In genomic region chr9:72530824-72531223, GRCm38 (mm10) we compare ENCODE assay signal across 8 mouse cellular contexts. TPM values are rescaled to one million over a fixed set of nuclear protein-coding genes. Genes with fewer than 3 reads are reported as not detected.
DNase-seq lines count a peak whose midpoint lies in the region; ATAC-seq and TF ChIP-seq lines count a peak whose summit lies in the region.

No protein-coding gene starts in this region.

- H3K4me3 ChIP-seq in layer of hippocampus, adult 2 months: peak overlapping the region; percentile 71
- peak overlapping the region; percentile 97 for H3K4me3 ChIP-seq in gastrocnemius, adult 2 months
- peak overlapping the region; percentile 96; the same call in 1 of the 2 replicates for H3K4me3 ChIP-seq in intestine, embryonic 14.5 days (ENCODE audit: low read depth, low read length)
- H3K4me3 ChIP-seq in liver, embryonic 14.5 days (ENCODE audit: insufficient read depth in 1 of 2, low read depth in 2 of 2, low read length in 2 of 2): peak overlapping the region in 1 of 2 experiments; percentile 85; a peak in 2 of 4 replicates

- intact Hi-C loops in gastrocnemius, adult 2 months (cut with DNase I): loop anchor here (5.0 to 10.0 kb wide), 3 partner anchors 74 to 144 kb away; no protein-coding TSS in a partner anchor

- no peak for TF ChIP-seq EP300 in liver, embryonic 14.5 days (IDR thresholded peaks at IDR 0.05; ENCODE audit: low read depth)

- no peaks in the 10 kb centered on the region for H3K36me3 ChIP-seq in intestine, embryonic 14.5 days (ENCODE audit: control insufficient read depth, insufficient read depth, low read length)
- no peaks in the 10 kb centered on the region for H3K36me3 ChIP-seq in liver, embryonic 14.5 days (replicated peaks; ENCODE audit: control insufficient read depth, insufficient read depth, low read depth)
- H3K36me3 ChIP-seq in splenic B cell, adult 2 months (ENCODE audit: control insufficient read depth, insufficient read depth, low read length, poor library complexity, severe bottlenecking): no peaks in the 10 kb centered on the region

- peak overlapping the region; percentile 87 for H3K27ac ChIP-seq in layer of hippocampus, adult 2 months
- H3K27ac ChIP-seq in gastrocnemius, adult 2 months: peak overlapping the region; percentile 97
- peak overlapping the region; percentile 98 for H3K27ac ChIP-seq in intestine, embryonic 14.5 days (ENCODE audit: low read depth)
- H3K27ac ChIP-seq in liver, embryonic 14.5 days: no peak overlapping the region

- no peaks in the 10 kb centered on the region for H3K9me3 ChIP-seq in intestine, embryonic 14.5 days (ENCODE audit: control insufficient read depth, low read length)
- no peaks in the 10 kb centered on the region for H3K9me3 ChIP-seq in liver, embryonic 14.5 days (ENCODE audit: control insufficient read depth, low read length)

- peak; percentile 37 for ATAC-seq in intestine, embryonic 14.5 days (replicated peaks; ENCODE audit: low FRiP score, low TSS enrichment, low read depth)
- ATAC-seq in liver, embryonic 14.5 days (ENCODE audit: insufficient read depth): no peak

- peak in 1 of 2 experiments; percentile 7 for DNase-seq in layer of hippocampus, adult 2 months (ENCODE audit: low spot score in 2 of 2)
- no peak for DNase-seq in layer of hippocampus, adult 11-12 months (ENCODE audit: low spot score)
- peak; percentile 37 for DNase-seq in NIH3T3 (ENCODE audit: low read depth)
- DNase-seq in gastrocnemius, adult 2 months: peak; percentile 83
- peak; percentile 75 for DNase-seq in intestine, embryonic 14.5 days (ENCODE audit: low spot score)
- no peak for DNase-seq in liver, embryonic 14.5 days (ENCODE audit: low read depth in 3 of 3, low spot score in 3 of 3)
- peak; percentile 24 for DNase-seq in splenic B cell, adult 2 months (ENCODE audit: low read depth, low spot score)
- DNase-seq in c-Kit-positive CD71-positive TER-119-positive erythroid progenitor cells, embryonic 14.5 days (ENCODE audit: low spot score): no peak

- H3K4me1 ChIP-seq in intestine, embryonic 14.5 days (replicated peaks; ENCODE audit: control insufficient read depth, insufficient read depth, low read length): peaks cover 9% of the 10 kb centered on the region; the same call in 1 of the 2 replicates
- H3K4me1 ChIP-seq in liver, embryonic 14.5 days (replicated peaks; ENCODE audit: control insufficient read depth in 2 of 2, insufficient read depth in 2 of 2, low read length in 1 of 2): peaks cover 5 to 9% of the 10 kb centered on the region in 2 experiments

- H3K9ac ChIP-seq in intestine, embryonic 14.5 days (ENCODE audit: low read length): peak overlapping the region; percentile 23; the same call in 1 of the 2 replicates
- H3K9ac ChIP-seq in liver, embryonic 14.5 days (replicated peaks): no peak overlapping the region

- peak overlapping the region; percentile 82 for H3K4me2 ChIP-seq in intestine, embryonic 14.5 days (ENCODE audit: low read length)
- H3K4me2 ChIP-seq in liver, embryonic 14.5 days (ENCODE audit: low read depth): peak overlapping the region; percentile 92

- 28% methylated on average over 4 of the region's 4 CpGs for WGBS in intestine, embryonic 14.5 days
- WGBS in liver, embryonic 14.5 days (ENCODE audit: insufficient replicate concordance): 67% methylated on average over 4 of the region's 4 CpGs

- H3K27me3 ChIP-seq in intestine, embryonic 14.5 days (replicated peaks; ENCODE audit: control insufficient read depth, insufficient read depth, low read length): no peaks in the 10 kb centered on the region
- no peaks in the 10 kb centered on the region for H3K27me3 ChIP-seq in liver, embryonic 14.5 days (ENCODE audit: control insufficient read depth, insufficient read depth, low read length)
- no peaks in the 10 kb centered on the region for H3K27me3 ChIP-seq in splenic B cell, adult 2 months (ENCODE audit: control insufficient read depth, insufficient read depth, low read length, poor library complexity, severe bottlenecking)

- TF ChIP-seq CTCF in layer of hippocampus, adult 2 months (conservative IDR thresholded peaks at IDR 0.05): no peak
- TF ChIP-seq CTCF in gastrocnemius, adult 2 months (IDR thresholded peaks at IDR 0.05): no peak
- TF ChIP-seq CTCF in liver, embryonic 14.5 days (IDR thresholded peaks at IDR 0.05; ENCODE audit: low read depth): no peak

RNA-seq across cellular contexts. Expression of gene Rfx7, which starts 1.2 kb away (rescaled TPM):
- total RNA-seq in layer of hippocampus, adult 2 months (2021): 10 to 100 TPM; 21.4 to 21.6 TPM
- 10 to 100 TPM; 18.9 to 19.2 TPM for total RNA-seq in gastrocnemius, adult 2 months (2021)
- 17.9 and 18.0 TPM in 2 replicates for polyA plus RNA-seq in intestine, embryonic 14.5 days (2014; fragmentation: Nextera tagmentation; extraction: Ambion mirVana)
- polyA plus RNA-seq in liver, embryonic 14.5 days (2012; rRNA removed): 2.7 and 3.1 TPM in 2 replicates
- polyA plus RNA-seq in liver, embryonic 14.5 days (2014; fragmentation: Nextera tagmentation; extraction: Ambion mirVana): 3.2 and 3.9 TPM in 2 replicates

RNA-seq across cellular contexts. Expression of gene Tex9, which starts 38.8 kb away (rescaled TPM):
- total RNA-seq in layer of hippocampus, adult 2 months (2021): 1 to 10 TPM; 6.5 to 7.3 TPM
- total RNA-seq in gastrocnemius, adult 2 months (2021): 1 to 10 TPM; 1.8 TPM
- polyA plus RNA-seq in intestine, embryonic 14.5 days (2014; fragmentation: Nextera tagmentation; extraction: Ambion mirVana): 22.8 and 25.0 TPM in 2 replicates
- polyA plus RNA-seq in liver, embryonic 14.5 days (2012; rRNA removed): 3.0 and 3.8 TPM in 2 replicates
- 6.4 and 6.6 TPM in 2 replicates for polyA plus RNA-seq in liver, embryonic 14.5 days (2014; fragmentation: Nextera tagmentation; extraction: Ambion mirVana)

Comparison
In these comparisons a context has a peak if more than half of its experiments do, and no peak if none do; other contexts are left out.
1. DNase-seq: peak in NIH3T3 (single experiment), gastrocnemius, adult 2 months (single experiment), intestine, embryonic 14.5 days (single experiment) and splenic B cell, adult 2 months (single experiment); none in layer of hippocampus, adult 11-12 months (single experiment), liver, embryonic 14.5 days (0 of 3) and c-Kit-positive CD71-positive TER-119-positive erythroid progenitor cells, embryonic 14.5 days (single experiment).